Mouse (Mus musculus): ENCODE data around the gene Crtc3.

GRCm38 (mm10) chr7:80710333-80710732, 21.7 kb upstream of the Crtc3 start:
- TF ChIP-seq POLR2A (IDR thresholded peaks at IDR 0.05; ENCODE audit: borderline replicate concordance, low read depth, low read length), result no peak
- TF ChIP-seq CTCF (IDR thresholded peaks at IDR 0.05; ENCODE audit: low read depth, low read length), result no peak
